Mouse (Mus musculus) heart, embryonic 10.5 days (tissue): ENCODE results near the gene Ccdc80. TPM values are rescaled to one million over a fixed set of nuclear protein-coding genes. Genes with fewer than 3 reads are reported as not detected.

Experiments used
- DNase-seq: peaks from one replicate; pipeline ENCODE4 v3.0.0-alpha.2; 2017; ENCODE audit warnings: low spot score
- H3K27ac ChIP-seq: fragments of 300-500 bp; sonication (generic); 2 replicates; pipeline ENCODE4 v1.5.1; 2016; ENCODE audit warnings: mild to moderate bottlenecking
- H3K27me3 ChIP-seq: fragments of 300-500 bp; sonication (generic); 2 replicates; pipeline ENCODE4 v1.6.1; 2016; ENCODE audit warnings: mild to moderate bottlenecking; ENCODE audit not compliant: poor library complexity, insufficient read depth, severe bottlenecking
- H3K36me3 ChIP-seq: fragments of 300-500 bp; sonication (generic); 2 replicates; pipeline ENCODE4 v1.6.1; 2016; ENCODE audit warnings: mild to moderate bottlenecking, moderate library complexity
- H3K4me1 ChIP-seq: fragments of 300-500 bp; sonication (generic); 2 replicates; pipeline ENCODE4 v1.6.1; 2016; ENCODE audit warnings: mild to moderate bottlenecking
- H3K4me3 ChIP-seq: fragments of 300-500 bp; sonication (generic); 2 replicates; pipeline ENCODE4 v1.5.1; 2016; ENCODE audit warnings: mild to moderate bottlenecking, moderate library complexity
- H3K9me3 ChIP-seq: fragments of 300-500 bp; sonication (generic); 2 replicates; pipeline ENCODE4 v1.6.1; 2016; ENCODE audit warnings: mild to moderate bottlenecking, moderate library complexity
- WGBS: fragments of 180-500 bp; shearing (Covaris S2); methylation state at CpG from one replicate; pipeline ENCODE4 v1.1.7; 2016; 5-methylcytosine and 5-hydroxymethylcytosine counted together
- polyA plus RNA-seq: library from polyadenylated mRNA; unstranded; fragments of >200 nt; fragmentation: Nextera tagmentation; extraction: Ambion mirVana; gene quantifications from 2 replicates; pipeline ENCODE4 v1.2.1, GENCODE M21; 2016

Gene Ccdc80
- polyA plus RNA-seq, 1 experiment from 2014 or later = 66.7 TPM

DNA sequence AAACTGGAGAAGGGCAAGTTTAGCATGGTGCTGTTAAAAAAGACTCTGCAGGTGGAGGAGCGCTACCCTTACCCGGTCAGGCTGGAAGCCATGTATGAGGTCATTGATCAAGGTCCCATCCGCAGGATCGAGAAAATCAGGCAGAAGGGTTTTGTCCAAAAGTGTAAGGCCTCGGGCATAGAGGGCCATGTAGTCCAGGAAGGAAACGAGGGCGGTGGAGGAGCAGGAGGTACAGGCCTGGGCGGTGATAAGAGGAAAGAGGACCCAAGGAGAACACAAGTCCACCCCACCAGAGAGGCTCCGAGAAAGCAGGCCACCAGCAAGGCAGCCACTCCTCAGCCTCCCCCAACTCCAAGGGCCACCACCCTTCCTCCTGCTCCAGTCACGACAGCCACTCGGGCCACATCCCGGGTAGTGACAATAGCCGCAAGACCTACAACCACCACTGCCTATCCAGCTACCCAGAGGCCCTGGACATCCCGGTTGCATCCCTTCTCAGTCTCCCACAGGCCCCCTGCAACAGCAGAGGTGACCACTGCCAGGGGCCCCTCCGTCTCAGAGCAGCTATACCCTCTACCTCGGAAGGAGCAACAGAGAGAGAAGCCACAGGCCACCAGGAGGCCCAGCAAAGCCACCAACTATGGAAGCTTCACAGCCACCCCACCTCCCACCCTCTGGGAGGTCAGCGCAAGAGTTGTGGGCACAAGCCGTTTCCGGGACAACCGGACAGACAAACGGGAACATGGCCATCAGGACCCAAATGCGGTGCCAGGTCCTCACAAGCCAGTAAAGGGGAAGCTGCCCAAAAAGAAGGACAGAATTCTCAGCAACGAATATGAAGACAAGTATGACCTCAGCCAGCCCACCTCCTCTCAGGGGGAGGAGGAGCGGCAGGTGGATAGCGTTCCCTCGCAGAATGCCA, 2.6 kb downstream of the Ccdc80 start:
- peak overlapping the region; percentile 91 for H3K27ac ChIP-seq
- peak overlapping the region; percentile 61 for H3K4me3 ChIP-seq
- H3K4me1 ChIP-seq = peaks cover 52% of the 10 kb centered on the region
- peaks cover 10% of the 10 kb centered on the region for H3K36me3 ChIP-seq
- no peaks in the 10 kb centered on the region for H3K9me3 ChIP-seq
- 82% methylated on average over 26 of the region's 26 CpGs for WGBS
- no peaks in the 10 kb centered on the region for H3K27me3 ChIP-seq
- DNase-seq = no peak

DNA sequence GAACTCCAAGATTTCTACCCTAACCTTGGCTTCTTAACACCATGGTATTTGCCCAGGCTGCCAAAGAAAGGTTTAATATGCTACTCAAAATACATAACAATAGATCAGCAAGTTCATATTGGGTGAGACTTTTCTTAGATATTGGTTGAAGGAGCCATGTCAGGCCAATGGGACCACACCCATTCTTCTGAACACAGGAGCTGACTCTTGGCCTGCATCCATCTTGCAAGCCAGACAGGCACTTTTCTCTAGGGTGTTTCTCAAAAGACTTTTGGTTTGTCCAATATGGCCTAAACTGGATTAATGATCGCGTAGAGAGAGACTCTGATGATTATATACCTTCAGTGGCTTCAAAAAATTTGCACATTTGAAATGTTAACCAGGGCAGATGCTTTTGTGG, 4.3 kb downstream of the Ccdc80 start:
- WGBS = 88% methylated on average over 2 of the region's 2 CpGs
- peak overlapping the region; percentile 61 for H3K4me3 ChIP-seq
- DNase-seq = no peak
- H3K9me3 ChIP-seq = no peaks in the 10 kb centered on the region
- peaks cover 62% of the 10 kb centered on the region for H3K4me1 ChIP-seq
- peaks cover 10% of the 10 kb centered on the region for H3K36me3 ChIP-seq
- no peaks in the 10 kb centered on the region for H3K27me3 ChIP-seq
- no peak overlapping the region for H3K27ac ChIP-seq

DNA sequence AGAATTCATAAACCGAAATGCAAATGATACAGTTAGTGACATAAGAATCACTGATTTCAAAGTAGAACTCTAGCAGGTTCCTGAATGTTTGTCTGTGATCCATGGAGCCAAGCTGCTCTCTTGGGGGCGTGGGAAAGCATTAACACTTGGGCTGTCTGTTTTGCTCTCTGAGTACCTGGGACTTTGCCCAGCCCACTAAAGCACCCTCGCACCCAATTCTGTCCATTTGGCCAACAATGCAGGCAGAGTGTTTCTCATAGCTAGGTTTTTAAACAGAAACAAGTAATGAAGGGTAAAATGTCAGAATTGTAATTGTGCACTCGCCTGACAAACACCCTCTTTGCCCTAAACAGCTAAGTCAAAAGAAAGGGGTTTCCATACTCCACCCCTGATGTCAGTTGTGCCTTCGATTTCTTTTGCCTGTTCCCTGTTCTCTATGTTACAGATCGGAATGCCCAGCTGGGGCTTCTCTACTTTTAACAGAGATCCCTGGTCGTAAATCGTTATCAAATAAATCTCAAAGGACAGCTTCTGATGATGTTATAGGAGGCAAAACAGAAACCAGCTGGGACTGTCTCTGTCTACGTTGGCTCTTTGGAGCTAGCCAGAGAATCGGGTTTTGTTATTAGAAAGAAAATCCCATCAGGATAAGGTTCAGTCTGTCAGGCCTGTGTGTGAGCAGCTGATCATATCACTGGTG, 5.1 kb downstream of the Ccdc80 start:
- DNase-seq = no peak
- 68% methylated on average over 10 of the region's 10 CpGs for WGBS
- Histone ChIP-seq H3K36me3 (peaks cover 10% of the 10 kb centered on the region), H3K9me3 (no peaks in the 10 kb centered on the region), H3K27ac (peak overlapping the region; percentile 32), H3K4me1 (peaks cover 54% of the 10 kb centered on the region), H3K27me3 (no peaks in the 10 kb centered on the region), H3K4me3 (0 out of 2 replicates have a peak overlapping the region, but pooled peaks have one; percentile 24)

DNA sequence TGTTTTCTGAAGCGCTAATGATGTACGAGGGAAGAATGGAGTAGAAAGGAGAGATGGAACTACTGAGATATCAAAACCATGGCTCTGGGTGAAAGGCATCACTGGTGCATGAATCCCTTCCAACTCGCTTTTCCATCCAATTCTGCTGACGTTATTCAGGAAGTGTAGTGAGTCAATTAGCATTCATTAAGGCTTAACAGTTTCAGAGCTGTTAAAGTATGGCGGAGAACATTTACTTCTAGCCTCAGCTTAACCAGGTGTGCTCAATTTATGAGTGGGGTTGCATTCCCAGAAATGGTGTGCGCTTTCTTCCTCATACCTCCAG, 5.6 kb downstream of the Ccdc80 start:
- H3K27ac ChIP-seq = peak overlapping the region; percentile 32; the same call in 1 of the 2 replicates
- H3K36me3 ChIP-seq = peaks cover 10% of the 10 kb centered on the region
- H3K4me1 ChIP-seq = peaks cover 51% of the 10 kb centered on the region
- no peak overlapping the region for H3K4me3 ChIP-seq
- no peaks in the 10 kb centered on the region for H3K9me3 ChIP-seq
- WGBS = 70% methylated on average over 6 of the region's 6 CpGs
- DNase-seq = no peak
- no peaks in the 10 kb centered on the region for H3K27me3 ChIP-seq

DNA sequence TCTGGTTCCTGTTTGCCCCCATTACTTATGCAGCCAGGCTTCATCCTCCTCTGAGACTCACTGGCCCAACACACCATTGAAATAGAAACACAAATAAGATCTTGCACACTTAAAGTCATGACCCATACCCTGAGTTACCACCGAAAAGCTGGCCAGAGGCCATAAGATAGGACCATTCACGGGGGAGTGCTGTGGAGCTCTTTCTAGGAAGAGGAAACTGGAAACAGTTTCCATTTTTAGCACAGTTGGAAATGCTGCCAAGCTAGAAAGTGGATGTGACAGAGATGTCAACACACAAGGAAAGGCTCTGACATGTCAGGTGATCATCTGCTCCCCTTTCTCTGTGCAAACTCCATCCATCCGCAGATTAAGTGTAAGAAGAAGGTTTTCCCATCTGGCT, 7.7 kb downstream of the Ccdc80 start:
- Histone ChIP-seq H3K27ac (no peak overlapping the region), H3K4me1 (peaks cover 39% of the 10 kb centered on the region)
- peak; percentile 76 for DNase-seq

DNA sequence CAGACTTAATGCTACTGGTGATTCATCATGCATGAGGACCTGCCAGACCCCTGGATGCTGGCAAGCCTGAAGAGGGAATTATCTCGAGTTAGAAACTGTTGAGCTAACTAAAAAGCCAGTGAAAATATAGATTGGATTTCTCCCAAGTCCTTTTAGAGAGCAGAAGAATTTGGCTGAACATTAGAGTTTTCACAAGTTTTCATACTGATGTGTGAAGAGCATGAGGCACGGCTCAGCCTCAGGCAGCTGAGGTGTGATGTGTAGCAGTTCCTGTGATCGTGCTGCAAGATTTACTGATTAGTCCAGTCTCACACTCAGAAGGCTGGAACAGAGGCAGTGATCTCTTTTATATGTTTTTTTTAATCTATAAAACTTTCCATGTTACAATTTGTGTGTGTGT, 11.8 kb downstream of the Ccdc80 start:
- Histone ChIP-seq H3K4me1 (peaks cover 23% of the 10 kb centered on the region), H3K9me3 (no peaks in the 10 kb centered on the region), H3K4me3 (no peak overlapping the region), H3K36me3 (no peaks in the 10 kb centered on the region), H3K27me3 (no peaks in the 10 kb centered on the region), H3K27ac (no peak overlapping the region)
- no peak for DNase-seq
- WGBS = 65% methylated on average over 3 of the region's 3 CpGs

More for the DNA sequence above, 7.7 kb downstream of the Ccdc80 start:
- Histone ChIP-seq H3K9me3 (no peaks in the 10 kb centered on the region), H3K36me3 (peaks cover 3% of the 10 kb centered on the region; the same call in 1 of the 2 replicates), H3K4me3 (no peak overlapping the region), H3K27me3 (no peaks in the 10 kb centered on the region)
- WGBS = 13% methylated on average over 3 of the region's 3 CpGs

DNA sequence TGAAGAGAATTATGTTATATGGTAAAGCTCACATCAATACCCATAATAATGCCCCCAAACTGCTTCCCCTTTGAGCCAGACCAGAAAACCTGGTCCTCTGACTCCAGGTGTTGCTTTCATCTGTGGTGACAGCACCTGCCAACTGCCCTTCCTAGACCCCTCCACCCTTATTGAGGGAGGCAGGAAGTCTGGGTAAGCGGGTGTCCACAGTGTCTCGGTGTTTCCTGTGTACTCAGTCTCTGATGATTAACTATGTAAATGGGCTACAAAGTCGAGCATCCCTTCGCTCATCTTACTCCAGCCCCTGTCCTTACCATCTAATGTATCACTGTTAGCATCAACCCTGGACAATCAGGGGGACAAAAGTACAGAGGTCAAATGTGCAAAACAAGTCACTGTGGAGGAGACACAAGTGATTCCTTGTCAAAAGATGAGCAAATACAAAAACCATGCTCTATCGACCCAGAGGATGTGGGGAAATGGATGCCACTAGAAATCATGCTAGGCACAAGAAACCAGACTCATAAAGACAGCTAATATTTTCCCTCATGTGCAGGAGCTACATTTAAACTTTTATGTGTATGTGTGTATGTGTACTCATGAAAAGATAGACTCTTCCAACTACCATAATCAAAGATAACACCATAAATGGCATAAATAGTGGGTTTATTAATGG, 15.1 kb downstream of the Ccdc80 start:
- Histone ChIP-seq H3K27ac (no peak overlapping the region), H3K9me3 (no peaks in the 10 kb centered on the region), H3K27me3 (no peaks in the 10 kb centered on the region), H3K4me1 (peaks cover 27% of the 10 kb centered on the region), H3K4me3 (no peak overlapping the region), H3K36me3 (peaks cover 8% of the 10 kb centered on the region; the same call in 1 of the 2 replicates)
- WGBS = 66% methylated on average over 5 of the region's 5 CpGs
- no peak for DNase-seq

DNA sequence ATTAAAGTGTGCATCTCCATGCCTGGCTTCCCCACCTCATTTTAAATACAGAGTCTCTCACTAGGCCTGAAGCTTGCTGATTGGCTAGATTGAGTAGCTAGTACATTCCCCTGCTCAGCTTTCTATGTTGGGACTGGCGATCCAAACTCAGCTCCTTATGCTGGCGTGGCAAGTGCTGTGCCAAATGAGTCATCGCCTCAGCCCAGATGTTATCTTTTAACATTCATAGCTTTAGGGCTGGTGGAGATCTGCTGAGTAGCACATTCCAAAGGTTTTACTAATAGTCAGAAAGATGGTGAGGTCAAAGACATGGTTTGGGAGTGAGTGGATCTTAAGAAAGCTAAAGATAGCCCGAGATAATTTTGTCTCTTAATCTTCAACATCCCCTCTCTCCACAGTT, 17.3 kb downstream of the Ccdc80 start:
- Histone ChIP-seq H3K36me3 (peaks cover 8% of the 10 kb centered on the region; the same call in 1 of the 2 replicates), H3K27ac (peak overlapping the region; percentile 30; the same call in 1 of the 2 replicates), H3K4me3 (no peak overlapping the region), H3K9me3 (no peaks in the 10 kb centered on the region), H3K27me3 (no peaks in the 10 kb centered on the region), H3K4me1 (peaks cover 27% of the 10 kb centered on the region)
- WGBS = 4% methylated on average over 4 of the region's 4 CpGs
- DNase-seq = peak; percentile 82

DNA sequence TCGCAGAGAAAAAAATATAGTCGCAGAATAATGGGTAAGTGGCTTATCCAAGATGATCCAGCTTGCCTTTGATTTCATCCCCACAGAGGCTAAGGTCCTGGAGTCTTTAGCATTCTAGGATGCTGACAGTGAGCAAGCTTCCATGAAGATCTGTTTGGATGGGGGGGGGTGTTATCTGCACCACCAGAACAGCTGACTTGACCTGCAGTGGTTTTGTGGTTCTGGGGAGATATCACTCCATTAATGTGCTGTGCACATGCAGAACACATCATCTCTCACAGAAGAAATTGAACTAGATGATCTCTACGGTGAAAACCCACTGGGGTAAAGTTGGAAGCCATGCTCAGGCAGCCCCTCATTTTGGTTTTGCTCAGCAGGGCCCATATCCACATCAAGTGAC, 24.0 kb downstream of the Ccdc80 start:
- no peaks in the 10 kb centered on the region for H3K27me3 ChIP-seq
- peaks cover 11% of the 10 kb centered on the region for H3K4me1 ChIP-seq
- 84% methylated on average over 3 of the region's 3 CpGs for WGBS
- H3K9me3 ChIP-seq = no peaks in the 10 kb centered on the region
- DNase-seq = no peak
- no peak overlapping the region for H3K27ac ChIP-seq
- peaks cover 28% of the 10 kb centered on the region for H3K36me3 ChIP-seq
- no peak overlapping the region for H3K4me3 ChIP-seq

DNA sequence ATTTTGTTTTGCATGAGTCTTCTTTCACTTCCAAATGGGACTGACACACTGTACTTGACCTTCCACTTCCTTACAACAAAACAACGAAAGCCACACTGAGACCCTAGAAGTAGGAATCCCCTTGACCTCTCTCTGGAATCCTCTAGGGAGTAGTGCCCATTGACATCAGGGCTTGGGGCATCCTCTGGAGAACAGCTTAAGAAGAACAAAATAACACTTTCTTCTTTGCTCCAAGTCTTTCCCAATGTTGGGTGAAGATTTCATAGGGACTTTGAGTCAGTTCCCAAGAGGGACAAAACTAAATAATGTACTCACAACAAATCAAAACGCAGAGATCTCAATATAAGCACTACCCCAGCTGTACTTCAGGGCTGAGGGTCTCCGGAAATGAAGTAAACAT, 25.6 kb downstream of the Ccdc80 start:
- peaks cover 35% of the 10 kb centered on the region for H3K36me3 ChIP-seq
- WGBS = 81% methylated on average over 3 of the region's 3 CpGs
- H3K27ac ChIP-seq = no peak overlapping the region
- no peaks in the 10 kb centered on the region for H3K9me3 ChIP-seq
- H3K27me3 ChIP-seq = no peaks in the 10 kb centered on the region
- H3K4me3 ChIP-seq = no peak overlapping the region
- DNase-seq = no peak
- H3K4me1 ChIP-seq = peaks cover 11% of the 10 kb centered on the region

DNA sequence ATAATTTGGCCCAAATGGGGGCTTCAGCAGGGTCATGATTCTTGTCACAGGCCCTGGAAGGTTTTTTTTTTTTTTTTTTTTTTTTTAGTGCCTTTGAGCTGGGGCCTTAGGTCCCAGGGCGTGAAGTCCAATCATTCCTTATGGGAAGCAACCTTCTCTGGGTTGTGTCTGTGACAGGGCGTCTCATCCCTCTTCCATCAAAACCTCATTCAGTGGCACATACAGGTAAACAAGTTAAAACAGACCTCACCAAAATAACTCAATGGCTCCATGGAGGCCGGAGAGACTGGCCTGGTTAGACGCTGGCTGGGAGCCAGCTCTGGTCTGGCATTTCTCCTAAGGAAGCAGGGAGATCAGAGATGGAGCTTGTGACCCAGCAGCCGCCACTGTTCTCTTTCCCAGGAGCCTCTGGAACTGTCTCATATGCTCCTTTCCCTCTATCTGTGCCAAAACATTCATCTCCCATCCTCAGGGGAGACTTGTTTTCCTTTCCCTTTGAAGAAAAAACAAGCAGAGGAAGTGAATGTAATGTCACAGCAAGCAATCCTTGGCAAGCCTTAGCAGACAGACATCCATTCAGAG, 27.7 kb downstream of the Ccdc80 start:
- Histone ChIP-seq H3K4me1 (peaks cover 20% of the 10 kb centered on the region), H3K9me3 (no peaks in the 10 kb centered on the region), H3K27ac (peak overlapping the region; percentile 6; the same call in 1 of the 2 replicates), H3K36me3 (peaks cover 34% of the 10 kb centered on the region), H3K4me3 (no peak overlapping the region), H3K27me3 (no peaks in the 10 kb centered on the region)
- no peak for DNase-seq
- WGBS = 33% methylated on average over 5 of the region's 5 CpGs

DNA sequence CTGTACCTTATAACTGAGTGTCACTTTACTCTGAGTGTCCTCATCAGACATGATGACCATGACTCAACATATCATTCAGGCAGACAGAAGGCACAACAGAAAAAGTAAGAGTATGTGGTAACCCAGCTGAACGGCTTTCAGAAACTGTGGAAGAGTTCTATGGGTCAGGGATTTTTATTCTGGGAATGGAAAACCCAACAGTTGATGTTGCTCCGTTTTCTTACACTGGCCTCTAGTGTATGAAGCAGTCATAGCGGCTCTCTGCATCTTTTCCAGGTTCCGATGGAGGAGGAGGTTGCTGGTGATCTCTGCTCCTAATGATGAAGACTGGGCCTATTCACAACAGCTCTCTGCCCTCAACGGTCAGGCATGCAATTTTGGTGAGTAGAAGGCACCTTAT, 29.4 kb downstream of the Ccdc80 start:
- H3K27me3 ChIP-seq = no peaks in the 10 kb centered on the region
- no peaks in the 10 kb centered on the region for H3K9me3 ChIP-seq
- H3K27ac ChIP-seq = no peak overlapping the region
- peaks cover 20% of the 10 kb centered on the region for H3K4me1 ChIP-seq
- peaks cover 30% of the 10 kb centered on the region for H3K36me3 ChIP-seq
- H3K4me3 ChIP-seq = no peak overlapping the region
- no peak for DNase-seq
- 66% methylated on average over 5 of the region's 5 CpGs for WGBS
